Mouse (Mus musculus) hindbrain, postnatal 0 days (tissue): Measurements from ENCODE around the gene Nle1. TPM values are rescaled to one million over a fixed set of nuclear protein-coding genes. Genes with fewer than 3 reads are reported as not detected.

Source experiments
- ATAC-seq: fragments of 200-750 bp; cut with Nextera tagmentation; 2 replicates; pipeline ENCODE4 v1.8.0; 2017; ENCODE audit warnings: mild to moderate bottlenecking, moderate TSS enrichment, moderate library complexity
- DNase-seq: peaks from one replicate; pipeline ENCODE4 v3.0.0-alpha.2; 2015; ENCODE audit warnings: low spot score
- H3K27ac ChIP-seq: fragments of 300-500 bp; sonication (generic); 2 replicates; pipeline ENCODE4 v1.5.1; 2014; ENCODE audit warnings: mild to moderate bottlenecking
- H3K27me3 ChIP-seq: fragments of 300-500 bp; sonication (generic); 2 replicates; pipeline ENCODE4 v1.6.1; 2014; ENCODE audit warnings: low read length, mixed read lengths; ENCODE audit not compliant: insufficient read depth
- H3K36me3 ChIP-seq: fragments of 300-500 bp; sonication (generic); 2 replicates; pipeline ENCODE4 v1.6.1; 2014; ENCODE audit warnings: low read length, mixed read lengths; ENCODE audit not compliant: insufficient read depth
- H3K4me1 ChIP-seq: fragments of 300-500 bp; sonication (generic); 2 replicates; pipeline ENCODE4 v1.6.1; 2014; ENCODE audit warnings: antibody characterized with exemption, low read length, mixed read lengths; ENCODE audit not compliant: insufficient read depth
- H3K4me2 ChIP-seq: fragments of 300-500 bp; sonication (generic); 2 replicates; pipeline ENCODE4 v1.6.1; 2014; ENCODE audit warnings: low read depth, mild to moderate bottlenecking, low read length, moderate library complexity, mixed read lengths
- H3K4me3 ChIP-seq: fragments of 300-500 bp; sonication (generic); 2 replicates; pipeline ENCODE4 v1.5.1; 2014; ENCODE audit warnings: low read length
- H3K9ac ChIP-seq: fragments of 300-500 bp; sonication (generic); replicated peaks from 2 replicates; pipeline ENCODE4 v1.6.1; 2014; ENCODE audit warnings: mild to moderate bottlenecking, low read length, moderate library complexity, mixed read lengths
- H3K9me3 ChIP-seq: fragments of 300-500 bp; sonication (generic); 2 replicates; pipeline ENCODE4 v1.6.1; 2016; ENCODE audit warnings: low read length, mixed read lengths
- CTCF ChIP-seq: IDR thresholded peaks from 2 replicates; pipeline ENCODE4 v1.5.1; 2016; ENCODE audit warnings: antibody characterized with exemption, control low read depth, low read depth
- WGBS: fragments of 180-500 bp; shearing (Covaris S2); extraction: QIAGEN DNeasy Blood & Tissue Kit; methylation state at CpG from one replicate; pipeline ENCODE4 v1.1.7; 2014; 5-methylcytosine and 5-hydroxymethylcytosine counted together
- polyA plus RNA-seq: library from polyadenylated mRNA; unstranded; fragments of >200 nt; fragmentation: Nextera tagmentation; extraction: Ambion mirVana; gene quantifications from 2 replicates; pipeline ENCODE4 v1.2.1, GENCODE M21; 2015
- total RNA-seq: library from RNA; depleted of rRNA; stranded (reverse); fragments of >200 nt; gene quantifications from 2 replicates; pipeline ENCODE4 v1.2.3, GENCODE M21; 2014

Gene Nle1
- total and polyA plus RNA-seq, 2 experiments from 2014 or later: 27.2 to 34.2 TPM

DNA sequence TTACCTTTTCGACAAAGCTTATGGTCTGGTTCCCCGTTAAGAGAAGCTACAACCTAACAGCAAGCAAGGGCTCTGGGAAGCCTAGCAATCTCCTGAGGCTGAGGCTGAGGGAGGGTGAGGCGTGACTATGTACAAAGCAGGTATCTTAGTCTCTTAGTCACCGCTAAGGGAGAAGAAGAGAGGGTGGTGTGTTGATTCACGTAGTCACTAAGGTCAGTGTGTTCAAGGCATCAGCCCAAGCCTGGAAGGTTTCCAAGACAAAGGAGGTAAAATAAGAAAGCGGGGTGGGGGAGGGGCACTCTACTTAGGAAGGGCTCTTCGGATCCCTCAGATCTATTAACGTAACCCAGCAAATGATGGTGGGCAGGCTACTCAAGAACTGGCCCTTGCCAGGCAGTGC is 46.7 kb downstream of the Nle1 start:
- no peak for ATAC-seq
- H3K27ac ChIP-seq: no peak overlapping the region
- DNase-seq: no peak
- no peak overlapping the region for H3K9ac ChIP-seq
- no peak overlapping the region for H3K4me2 ChIP-seq
- H3K9me3 ChIP-seq: no peaks in the 10 kb centered on the region
- no peaks in the 10 kb centered on the region for H3K4me1 ChIP-seq
- TF ChIP-seq CTCF: no peak
- no peak overlapping the region for H3K4me3 ChIP-seq
- WGBS: 70% methylated on average over 8 of the region's 8 CpGs
- no peaks in the 10 kb centered on the region for H3K36me3 ChIP-seq
- H3K27me3 ChIP-seq: no peaks in the 10 kb centered on the region

DNA sequence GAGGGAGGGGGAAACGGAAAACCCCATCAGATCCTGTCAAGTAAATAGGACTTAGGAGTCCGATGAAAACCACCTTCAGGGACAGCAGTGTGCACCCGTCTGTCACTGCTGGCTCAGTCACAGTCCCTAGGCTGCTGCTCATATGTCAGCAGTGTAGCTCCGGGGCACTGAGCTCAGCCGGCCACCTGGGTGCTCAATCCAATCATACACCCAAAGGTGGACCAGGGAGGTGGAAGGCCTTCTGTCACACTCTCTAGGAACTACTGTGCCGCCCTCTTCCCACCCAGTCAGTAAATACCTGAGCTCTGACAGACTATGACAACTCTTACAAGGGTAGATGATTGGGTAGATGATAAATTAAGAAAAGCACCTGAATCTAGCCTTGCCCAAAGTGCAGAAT is 47.5 kb downstream of the Nle1 start:
- H3K4me2 ChIP-seq: no peak overlapping the region
- no peaks in the 10 kb centered on the region for H3K27me3 ChIP-seq
- H3K4me3 ChIP-seq: no peak overlapping the region
- TF ChIP-seq CTCF: no peak
- no peaks in the 10 kb centered on the region for H3K9me3 ChIP-seq
- no peaks in the 10 kb centered on the region for H3K4me1 ChIP-seq
- 82% methylated on average over 6 of the region's 6 CpGs for WGBS
- ATAC-seq (no peak), DNase-seq (no peak)
- H3K36me3 ChIP-seq: no peaks in the 10 kb centered on the region
- no peak overlapping the region for H3K9ac ChIP-seq
- no peak overlapping the region for H3K27ac ChIP-seq

DNA sequence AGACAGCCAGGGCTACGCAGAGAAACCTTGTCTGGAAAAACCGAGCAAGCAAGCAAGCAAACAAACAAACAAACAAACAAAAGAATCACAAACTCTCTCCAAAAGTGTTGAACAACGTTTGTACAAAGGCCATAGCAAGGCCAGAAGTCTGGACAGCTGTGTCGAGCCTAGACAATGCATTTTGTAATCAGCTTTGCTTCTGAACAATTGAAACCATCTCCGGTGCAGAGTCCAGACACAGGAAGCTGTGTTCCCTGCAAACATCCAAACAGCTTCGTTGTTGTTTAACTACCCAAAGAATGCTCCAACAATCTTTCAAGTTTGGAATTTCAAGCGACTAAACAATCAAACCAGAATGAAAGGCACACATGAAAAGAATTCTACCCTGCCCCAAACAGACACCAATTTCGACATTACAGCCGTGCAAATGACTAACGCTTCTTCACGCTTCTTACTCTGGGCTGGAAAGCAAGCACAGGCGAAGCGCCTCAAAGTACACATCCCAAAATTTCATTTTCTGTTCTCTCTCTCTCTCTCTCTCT is 50.8 kb downstream of the Nle1 start:
- WGBS: 73% methylated on average over 13 of the region's 13 CpGs
- no peak for ATAC-seq
- no peak overlapping the region for H3K9ac ChIP-seq
- H3K27ac ChIP-seq: no peak overlapping the region
- H3K4me1 ChIP-seq: no peaks in the 10 kb centered on the region
- no peak overlapping the region for H3K4me2 ChIP-seq
- no peak for DNase-seq
- no peaks in the 10 kb centered on the region for H3K36me3 ChIP-seq
- no peak for TF ChIP-seq CTCF
- H3K9me3 ChIP-seq: no peaks in the 10 kb centered on the region
- H3K4me3 ChIP-seq: no peak overlapping the region
- H3K27me3 ChIP-seq: no peaks in the 10 kb centered on the region

- no peaks in the 10 kb centered on the region for H3K9me3 ChIP-seq
- DNase-seq: peak; percentile 40
- no peaks in the 10 kb centered on the region for H3K27me3 ChIP-seq
- WGBS: 43% methylated on average over 10 of the region's 10 CpGs
- H3K9ac ChIP-seq: no peak overlapping the region
- no peak for ATAC-seq
- no peak overlapping the region for H3K4me2 ChIP-seq
- H3K4me3 ChIP-seq: no peak overlapping the region
- no peak overlapping the region for H3K27ac ChIP-seq
- no peaks in the 10 kb centered on the region for H3K4me1 ChIP-seq
- no peak for TF ChIP-seq CTCF
- no peaks in the 10 kb centered on the region for H3K36me3 ChIP-seq
These were observed 52.2 kb downstream of the Nle1 start for GRCm38 (mm10) chr11:82856032-82856431.

GRCm38 (mm10) chr11:82855327-82855973 is 52.8 kb downstream of the Nle1 start:
- H3K9me3 ChIP-seq: no peaks in the 10 kb centered on the region
- H3K27me3 ChIP-seq: no peaks in the 10 kb centered on the region
- DNase-seq (no peak), ATAC-seq (no peak)
- no peak overlapping the region for H3K4me3 ChIP-seq
- no peaks in the 10 kb centered on the region for H3K36me3 ChIP-seq
- 67% methylated on average over 9 of the region's 9 CpGs for WGBS
- H3K4me1 ChIP-seq: no peaks in the 10 kb centered on the region
- H3K4me2 ChIP-seq: no peak overlapping the region
- no peak for TF ChIP-seq CTCF
- H3K27ac ChIP-seq: no peak overlapping the region
- H3K9ac ChIP-seq: no peak overlapping the region

- DNase-seq (no peak), ATAC-seq (no peak)
- H3K27me3 ChIP-seq: no peaks in the 10 kb centered on the region
- 90% methylated on average over 6 of the region's 6 CpGs for WGBS
- no peaks in the 10 kb centered on the region for H3K36me3 ChIP-seq
- H3K4me1 ChIP-seq: no peaks in the 10 kb centered on the region
- TF ChIP-seq CTCF: no peak
- no peak overlapping the region for H3K9ac ChIP-seq
- H3K4me3 ChIP-seq: no peak overlapping the region
- H3K4me2 ChIP-seq: no peak overlapping the region
- H3K27ac ChIP-seq: no peak overlapping the region
- H3K9me3 ChIP-seq: no peaks in the 10 kb centered on the region
These were observed 54.1 kb downstream of the Nle1 start for GRCm38 (mm10) chr11:82854111-82854510.

DNA sequence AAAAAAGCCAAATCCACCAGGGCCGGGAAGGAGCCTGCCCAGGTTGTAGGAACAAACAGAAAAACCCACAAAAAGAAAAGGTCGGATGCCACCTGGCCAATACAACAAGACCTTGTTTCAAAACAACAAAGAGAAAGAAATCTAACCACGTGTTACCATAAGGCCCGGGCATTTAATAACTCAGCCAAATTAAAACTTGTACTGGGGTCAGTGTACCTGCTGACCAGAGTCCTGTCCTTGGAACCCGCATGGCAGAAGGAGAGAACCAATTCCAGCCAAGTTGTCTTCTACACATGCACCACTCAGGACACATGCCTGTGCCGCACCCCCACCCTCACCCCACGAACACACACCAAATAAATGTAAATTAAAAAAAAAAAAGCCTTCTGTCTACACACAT is 55.3 kb downstream of the Nle1 start:
- no peaks in the 10 kb centered on the region for H3K36me3 ChIP-seq
- H3K27me3 ChIP-seq: no peaks in the 10 kb centered on the region
- ATAC-seq (no peak), DNase-seq (no peak)
- H3K4me3 ChIP-seq: no peak overlapping the region
- no peaks in the 10 kb centered on the region for H3K9me3 ChIP-seq
- no peaks in the 10 kb centered on the region for H3K4me1 ChIP-seq
- no peak for TF ChIP-seq CTCF
- no peak overlapping the region for H3K4me2 ChIP-seq
- WGBS: 91% methylated on average over 7 of the region's 7 CpGs
- H3K27ac ChIP-seq: no peak overlapping the region
- H3K9ac ChIP-seq: no peak overlapping the region
